Mouse (Mus musculus) midbrain, embryonic 11.5 days (tissue): ENCODE measurements around the gene Lemd2. TPM values are rescaled to one million over a fixed set of nuclear protein-coding genes. Genes with fewer than 3 reads are reported as not detected.

ENCODE experiments used
- ATAC-seq: fragments of 200-750 bp; cut with Nextera tagmentation; 2 replicates; pipeline ENCODE4 v1.8.0; 2017; ENCODE audit warnings: moderate TSS enrichment, moderate library complexity; ENCODE audit not compliant: low FRiP score
- DNase-seq: peaks from one replicate; pipeline ENCODE4 v3.0.0; 2015; ENCODE audit warnings: low spot score; ENCODE audit errors: missing footprints
- H3K27ac ChIP-seq: fragments of 300-500 bp; sonication (generic); 2 replicates; pipeline ENCODE4 v1.5.1; 2014; ENCODE audit warnings: low read depth, low read length
- H3K27me3 ChIP-seq: fragments of 300-500 bp; sonication (generic); 2 replicates; pipeline ENCODE4 v1.6.1; 2014; ENCODE audit warnings: mild to moderate bottlenecking, low read length, moderate library complexity, mixed read lengths; ENCODE audit not compliant: control insufficient read depth, insufficient read depth
- H3K36me3 ChIP-seq: fragments of 300-500 bp; sonication (generic); 2 replicates; pipeline ENCODE4 v1.6.1; 2014; ENCODE audit warnings: mild to moderate bottlenecking, low read length, moderate library complexity, mixed read lengths; ENCODE audit not compliant: control insufficient read depth, insufficient read depth
- H3K4me1 ChIP-seq: fragments of 300-500 bp; sonication (generic); 2 replicates; pipeline ENCODE4 v1.6.1; 2014; ENCODE audit warnings: low read length; ENCODE audit not compliant: control insufficient read depth, insufficient read depth
- H3K4me2 ChIP-seq: fragments of 300-500 bp; sonication (generic); 2 replicates; pipeline ENCODE4 v1.6.1; 2014; ENCODE audit warnings: mild to moderate bottlenecking, moderate library complexity
- H3K4me3 ChIP-seq: fragments of 300-500 bp; sonication (generic); 2 replicates; pipeline ENCODE4 v1.5.1; 2014; ENCODE audit warnings: low read depth, low read length
- H3K9ac ChIP-seq: fragments of 300-500 bp; sonication (generic); 2 replicates; pipeline ENCODE4 v1.6.1; 2014; ENCODE audit warnings: low read length
- H3K9me3 ChIP-seq: fragments of 300-500 bp; sonication (generic); 2 replicates; pipeline ENCODE4 v1.6.1; 2016; ENCODE audit warnings: low read length; ENCODE audit not compliant: control insufficient read depth
- WGBS: fragments of 180-500 bp; shearing (Covaris S2); extraction: QIAGEN DNeasy Blood & Tissue Kit; methylation state at CpG from one replicate; pipeline ENCODE4 v1.1.7; 2014; 5-methylcytosine and 5-hydroxymethylcytosine counted together
- polyA plus RNA-seq: library from polyadenylated mRNA; unstranded; fragments of >200 nt; fragmentation: Nextera tagmentation; extraction: Ambion mirVana; gene quantifications from 2 replicates; pipeline ENCODE4 v1.2.1, GENCODE M21; 2014

The Lemd2 gene
- polyA plus RNA-seq, 1 experiment from 2014 or later = 16.3 TPM

GRCm38 (mm10) chr17:27146323-27146923 lies 57.8 kb downstream of the Lemd2 start:
- no peak for ATAC-seq
- no peak overlapping the region for H3K4me3 ChIP-seq
- no peak overlapping the region for H3K27ac ChIP-seq
- H3K36me3 ChIP-seq = no peaks in the 10 kb centered on the region
- no peaks in the 10 kb centered on the region for H3K9me3 ChIP-seq
- 47% methylated on average over 7 of the region's 8 CpGs for WGBS
- H3K27me3 ChIP-seq = no peaks in the 10 kb centered on the region
- no peak overlapping the region for H3K9ac ChIP-seq
- no peak overlapping the region for H3K4me2 ChIP-seq
- H3K4me1 ChIP-seq = no peaks in the 10 kb centered on the region; the same call in 1 of the 2 replicates
- no peak for DNase-seq

- H3K4me3 ChIP-seq = no peak overlapping the region
- H3K4me2 ChIP-seq = no peak overlapping the region
- ATAC-seq (no peak), DNase-seq (no peak)
- H3K4me1 ChIP-seq = peaks cover 2% of the 10 kb centered on the region; the same call in 1 of the 2 replicates
- H3K9ac ChIP-seq = no peak overlapping the region
- no peaks in the 10 kb centered on the region for H3K27me3 ChIP-seq
- no peaks in the 10 kb centered on the region for H3K9me3 ChIP-seq
- WGBS = 74% methylated on average over 4 of the region's 4 CpGs
- no peaks in the 10 kb centered on the region for H3K36me3 ChIP-seq
- H3K27ac ChIP-seq = no peak overlapping the region
These were observed 60.1 kb downstream of the Lemd2 start for GRCm38 (mm10) chr17:27144152-27144551.

GRCm38 (mm10) chr17:27141971-27142450 lies 62.3 kb downstream of the Lemd2 start:
- H3K27ac ChIP-seq = no peak overlapping the region
- DNase-seq (no peak), ATAC-seq (no peak)
- WGBS = 70% methylated on average over 10 of the region's 10 CpGs
- H3K36me3 ChIP-seq = no peaks in the 10 kb centered on the region
- no peaks in the 10 kb centered on the region for H3K9me3 ChIP-seq
- H3K4me2 ChIP-seq = no peak overlapping the region
- no peak overlapping the region for H3K4me3 ChIP-seq
- H3K9ac ChIP-seq = no peak overlapping the region
- peaks cover 2% of the 10 kb centered on the region; the same call in 1 of the 2 replicates for H3K4me1 ChIP-seq
- H3K27me3 ChIP-seq = no peaks in the 10 kb centered on the region

- no peak for DNase-seq
- Histone ChIP-seq H3K4me2 (no peak overlapping the region), H3K27ac (no peak overlapping the region)
These were observed 64.0 kb downstream of the Lemd2 start for GRCm38 (mm10) chr17:27140262-27140661.

More at GRCm38 (mm10) chr17:27140262-27140661, 64.0 kb downstream of the Lemd2 start:
- no peaks in the 10 kb centered on the region for H3K27me3 ChIP-seq
- WGBS = 68% methylated on average over 9 of the region's 9 CpGs
- no peak overlapping the region for H3K9ac ChIP-seq
- peaks cover 2% of the 10 kb centered on the region; the same call in 1 of the 2 replicates for H3K4me1 ChIP-seq
- H3K9me3 ChIP-seq = no peaks in the 10 kb centered on the region
- no peaks in the 10 kb centered on the region for H3K36me3 ChIP-seq
- H3K4me3 ChIP-seq = no peak overlapping the region
- ATAC-seq = no peak

Other genes with a start within 250 kb of the Lemd2 start
- gene Zbtb9, start 231.3 kb downstream of the Lemd2 start, polyA plus RNA-seq = 13.4 and 13.6 TPM in 2 replicates
- gene Bak1, start 175.5 kb downstream of the Lemd2 start, polyA plus RNA-seq = 8.0 and 8.9 TPM in 2 replicates
- 0.59 and 0.72 TPM in 2 replicates for gene Itpr3, start 147.2 kb downstream of the Lemd2 start, polyA plus RNA-seq
- gene Uqcc2, start 70.6 kb downstream of the Lemd2 start, polyA plus RNA-seq = 316 and 332 TPM in 2 replicates
- gene Ip6k3, start 36.7 kb downstream of the Lemd2 start, polyA plus RNA-seq = 0.07 and 0.48 TPM in 2 replicates